Mouse (Mus musculus) forebrain, embryonic 11.5 days (tissue): Measurements from ENCODE around the gene Gm9970. TPM values are rescaled to one million over a fixed set of nuclear protein-coding genes. Genes with fewer than 3 reads are reported as not detected.
A peak's percentile ranks its signal among the peaks of the same experiment; 100 is the strongest.

Source experiments
- ATAC-seq: fragments of 200-750 bp; cut with Nextera tagmentation; replicated peaks from 2 replicates; pipeline ENCODE4 v1.8.0; 2017; ENCODE audit warnings: moderate TSS enrichment; ENCODE audit not compliant: low FRiP score
- DNase-seq: peaks from one replicate; pipeline ENCODE4 v3.0.0-alpha.2; 2017; ENCODE audit warnings: low spot score
- H3K27ac ChIP-seq: fragments of 300-500 bp; sonication (generic); 2 replicates; pipeline ENCODE4 v1.5.1; 2014; ENCODE audit warnings: low read depth, low read length
- H3K27me3 ChIP-seq: fragments of 300-500 bp; sonication (generic); 2 replicates; pipeline ENCODE4 v1.6.1; 2014; ENCODE audit warnings: mild to moderate bottlenecking, low read length, mixed read lengths; ENCODE audit not compliant: control insufficient read depth, insufficient read depth
- H3K36me3 ChIP-seq: fragments of 300-500 bp; sonication (generic); 2 replicates; pipeline ENCODE4 v1.6.1; 2014; ENCODE audit warnings: mild to moderate bottlenecking, low read length, moderate library complexity, mixed read lengths; ENCODE audit not compliant: control insufficient read depth, insufficient read depth
- H3K4me1 ChIP-seq: fragments of 300-500 bp; sonication (generic); replicated peaks from 2 replicates; pipeline ENCODE4 v1.6.1; 2014; ENCODE audit warnings: low read length, mixed read lengths; ENCODE audit not compliant: control insufficient read depth, insufficient read depth
- H3K4me2 ChIP-seq: fragments of 300-500 bp; sonication (generic); 2 replicates; pipeline ENCODE4 v1.6.1; 2014; ENCODE audit warnings: low read depth, mild to moderate bottlenecking, low read length, moderate library complexity, mixed read lengths; ENCODE audit not compliant: severe bottlenecking
- H3K4me3 ChIP-seq: fragments of 300-500 bp; sonication (generic); 2 replicates; pipeline ENCODE4 v1.5.1; 2014; ENCODE audit warnings: low read depth, low read length
- H3K9ac ChIP-seq: fragments of 300-500 bp; sonication (generic); 2 replicates; pipeline ENCODE4 v1.6.1; 2014; ENCODE audit warnings: low read length
- H3K9me3 ChIP-seq: fragments of 300-500 bp; sonication (generic); 2 replicates; pipeline ENCODE4 v1.6.1; 2016; ENCODE audit warnings: low read length, mixed read lengths; ENCODE audit not compliant: control insufficient read depth
- WGBS: fragments of 180-500 bp; shearing (Covaris S2); extraction: QIAGEN DNeasy Blood & Tissue Kit; methylation state at CpG from one replicate; pipeline ENCODE4 v1.1.7; 2014; 5-methylcytosine and 5-hydroxymethylcytosine counted together
- polyA plus RNA-seq: library from polyadenylated mRNA; unstranded; fragments of >200 nt; fragmentation: Nextera tagmentation; extraction: Ambion mirVana; gene quantifications from 2 replicates; pipeline ENCODE4 v1.2.1, GENCODE M21; 2014

Gm9970 gene
- polyA plus RNA-seq, 1 experiment from 2014 or later: not detected

- peaks cover 2% of the 10 kb centered on the region; the same call in 1 of the 2 replicates for H3K27me3 ChIP-seq
- peak within 1 kb of the TSS; percentile 18 for H3K4me3 ChIP-seq
- peaks cover 7% of the 10 kb centered on the region; the same call in 1 of the 2 replicates for H3K4me1 ChIP-seq
- H3K36me3 ChIP-seq: peaks cover 10% of the 10 kb centered on the region; the same call in 1 of the 2 replicates
- H3K27ac ChIP-seq: no peak within 1 kb of the TSS
- H3K9ac ChIP-seq: peak within 1 kb of the TSS; percentile 27; the same call in 1 of the 2 replicates
- H3K9me3 ChIP-seq: no peaks in the 10 kb centered on the region
- H3K4me2 ChIP-seq: peak within 1 kb of the TSS; percentile 49
- WGBS: 6% methylated on average over 43 of the region's 47 CpGs
- ATAC-seq: peak; percentile 46
- DNase-seq: peak; percentile 71
Observed at GRCm38 (mm10) chr5:31251541-31252101, 10.6 kb upstream of the Gm9970 start, which contains the start of gene Krtcap3. TSS of gene Krtcap3 (plus strand) at chr5:31251691.

GRCm38 (mm10) chr5:31250716-31251115 lies 9.7 kb upstream of the Gm9970 start:
- no peak for ATAC-seq
- 61% methylated on average over 4 of the region's 4 CpGs for WGBS
- H3K9ac ChIP-seq: no peak overlapping the region

GRCm38 (mm10) chr5:31242191-31242590 lies 1.2 kb upstream of the Gm9970 start:
- peaks cover 10% of the 10 kb centered on the region; the same call in 1 of the 2 replicates for H3K36me3 ChIP-seq
- H3K9me3 ChIP-seq: no peaks in the 10 kb centered on the region
- H3K27me3 ChIP-seq: no peaks in the 10 kb centered on the region
- no peak for ATAC-seq
- no peak for DNase-seq
- no peak overlapping the region for H3K27ac ChIP-seq
- 21% methylated on average over 10 of the region's 10 CpGs for WGBS
- peak overlapping the region; percentile 94 for H3K4me3 ChIP-seq
- H3K9ac ChIP-seq: peak overlapping the region; percentile 94; the same call in 1 of the 2 replicates
- peak overlapping the region; percentile 84 for H3K4me2 ChIP-seq
- H3K4me1 ChIP-seq: peaks cover 7% of the 10 kb centered on the region; the same call in 1 of the 2 replicates

More at GRCm38 (mm10) chr5:31250716-31251115, 9.7 kb upstream of the Gm9970 start:
- Histone ChIP-seq H3K36me3 (peaks cover 10% of the 10 kb centered on the region; the same call in 1 of the 2 replicates), H3K27me3 (peaks cover 2% of the 10 kb centered on the region; the same call in 1 of the 2 replicates), H3K4me3 (no peak overlapping the region), H3K4me2 (no peak overlapping the region), H3K4me1 (peaks cover 7% of the 10 kb centered on the region; the same call in 1 of the 2 replicates), H3K9me3 (no peaks in the 10 kb centered on the region), H3K27ac (no peak overlapping the region)
- no peak for DNase-seq

DNA sequence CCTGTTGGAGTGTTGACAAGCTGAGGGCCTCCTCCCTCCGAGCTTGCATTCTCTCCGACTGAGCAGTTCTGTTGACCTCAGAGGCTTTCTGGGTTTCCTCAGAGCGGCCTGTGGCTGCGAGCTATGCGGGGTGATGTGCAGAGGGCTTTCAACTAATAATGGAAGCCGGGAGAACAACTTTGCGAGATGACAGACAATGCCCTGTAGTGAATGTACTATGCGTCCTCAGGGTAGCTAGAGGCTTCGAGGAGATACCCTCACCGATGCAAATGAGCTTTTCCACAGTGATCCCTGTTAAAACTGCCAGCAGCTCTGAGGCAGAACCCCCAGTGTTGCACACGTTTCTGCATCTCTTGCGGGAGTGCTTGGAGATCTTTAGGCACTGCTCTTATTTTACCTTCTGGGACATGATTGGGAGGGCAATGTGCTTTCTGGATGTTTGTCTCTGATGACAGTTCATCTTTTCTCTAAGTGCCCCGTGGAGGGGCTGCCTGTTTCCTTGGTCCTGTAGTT lies 546 bp upstream of the Gm9970 start:
- DNase-seq (peak; percentile 60), ATAC-seq (no peak)
- peak overlapping the region; percentile 94 for H3K4me3 ChIP-seq
- H3K4me1 ChIP-seq: peaks cover 7% of the 10 kb centered on the region; the same call in 1 of the 2 replicates
- H3K36me3 ChIP-seq: peaks cover 10% of the 10 kb centered on the region; the same call in 1 of the 2 replicates
- H3K9ac ChIP-seq: peak overlapping the region; percentile 94
- WGBS: under 1% methylated on average over 13 of the region's 13 CpGs
- H3K27ac ChIP-seq: 0 out of 2 replicates have a peak overlapping the region, but pooled peaks have one; percentile 10
- no peaks in the 10 kb centered on the region for H3K27me3 ChIP-seq
- no peaks in the 10 kb centered on the region for H3K9me3 ChIP-seq
- peak overlapping the region; percentile 84 for H3K4me2 ChIP-seq

DNA sequence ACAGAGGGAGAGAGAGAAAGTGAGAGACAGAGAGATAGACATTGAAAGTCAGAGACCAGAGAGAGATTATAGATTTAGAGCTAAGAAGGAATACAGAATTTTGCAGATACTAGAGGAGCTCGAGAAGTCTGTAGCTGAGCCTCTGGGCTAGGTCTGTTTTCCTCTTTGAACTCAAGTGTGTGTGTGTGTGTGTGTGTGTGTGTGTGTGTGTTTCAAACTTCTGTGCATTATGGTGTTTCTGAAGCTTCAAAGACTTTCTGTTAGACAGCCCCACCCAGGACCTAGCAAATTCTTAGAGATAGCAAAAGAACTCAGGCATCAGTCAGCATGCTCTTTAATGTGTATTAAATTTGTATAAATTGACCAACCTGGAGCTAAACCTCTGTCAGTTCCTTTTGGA lies 14.4 kb downstream of the Gm9970 start:
- Histone ChIP-seq H3K4me2 (no peak overlapping the region), H3K27me3 (no peaks in the 10 kb centered on the region), H3K9me3 (no peaks in the 10 kb centered on the region), H3K9ac (no peak overlapping the region), H3K4me3 (no peak overlapping the region), H3K4me1 (no peaks in the 10 kb centered on the region), H3K27ac (no peak overlapping the region), H3K36me3 (no peaks in the 10 kb centered on the region)
- 86% methylated on average over 1 of the region's 1 CpGs for WGBS
- ATAC-seq (no peak), DNase-seq (no peak)

- ATAC-seq: no peak
- DNase-seq: no peak
- WGBS: 95% methylated on average over 9 of the region's 9 CpGs
- Histone ChIP-seq H3K4me3 (no peak overlapping the region), H3K27me3 (no peaks in the 10 kb centered on the region), H3K9me3 (no peaks in the 10 kb centered on the region), H3K27ac (no peak overlapping the region), H3K4me2 (no peak overlapping the region), H3K36me3 (no peaks in the 10 kb centered on the region), H3K4me1 (no peaks in the 10 kb centered on the region; the same call in 1 of the 2 replicates), H3K9ac (no peak overlapping the region)
Observed at GRCm38 (mm10) chr5:31222696-31223095, 18.3 kb downstream of the Gm9970 start.

DNA sequence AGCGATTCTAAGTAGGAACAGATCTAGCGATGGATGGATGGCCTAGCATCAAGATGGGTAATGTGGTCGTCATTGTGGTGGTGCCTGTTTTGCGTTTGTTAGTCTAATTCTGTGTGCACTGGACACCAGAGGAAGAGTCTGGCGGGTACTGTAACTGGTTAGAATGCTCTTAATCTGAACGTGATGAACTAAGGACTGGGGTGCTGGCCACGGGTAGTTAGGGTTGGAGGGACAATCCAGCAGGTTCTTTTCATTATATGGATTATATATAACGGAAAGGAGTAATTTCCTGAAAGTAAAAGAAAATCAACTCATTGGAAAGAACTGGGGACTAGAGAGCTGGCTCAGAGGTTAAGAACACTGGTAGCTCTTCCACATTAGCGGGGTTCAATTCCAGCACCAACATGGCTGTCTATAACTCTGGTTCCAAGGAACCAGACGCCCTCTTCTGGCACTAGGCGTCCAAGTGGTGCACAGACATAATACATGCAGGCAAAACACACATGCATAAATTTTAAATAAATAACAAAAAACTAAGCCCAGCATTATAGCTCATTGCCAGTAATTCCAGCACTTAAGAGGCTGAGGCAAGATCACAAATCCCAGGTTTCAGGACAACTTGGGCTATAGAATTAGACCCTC lies 19.6 kb downstream of the Gm9970 start:
- Histone ChIP-seq H3K27ac (peak overlapping the region; percentile 86), H3K4me3 (peak overlapping the region; percentile 95), H3K4me1 (no peaks in the 10 kb centered on the region; the same call in 1 of the 2 replicates), H3K27me3 (no peaks in the 10 kb centered on the region), H3K9me3 (no peaks in the 10 kb centered on the region), H3K36me3 (no peaks in the 10 kb centered on the region), H3K9ac (peak overlapping the region; percentile 92), H3K4me2 (peak overlapping the region; percentile 81)
- WGBS: 14% methylated on average over 11 of the region's 11 CpGs
- peak; percentile 73 for DNase-seq
- peak; percentile 12; the same call in 1 of the 2 replicates for ATAC-seq

- DNase-seq: peak; percentile 99
- H3K9me3 ChIP-seq: no peaks in the 10 kb centered on the region
- peak; percentile 96 for ATAC-seq
- H3K27me3 ChIP-seq: no peaks in the 10 kb centered on the region
- H3K4me3 ChIP-seq: peak within 1 kb of the TSS; percentile 95
- WGBS: under 1% methylated on average over 68 of the region's 70 CpGs
- H3K4me1 ChIP-seq: no peaks in the 10 kb centered on the region; the same call in 1 of the 2 replicates
- peak within 1 kb of the TSS; percentile 92 for H3K9ac ChIP-seq
- peak within 1 kb of the TSS; percentile 86 for H3K27ac ChIP-seq
- H3K36me3 ChIP-seq: no peaks in the 10 kb centered on the region
- peak within 1 kb of the TSS; percentile 81 for H3K4me2 ChIP-seq
Observed at GRCm38 (mm10) chr5:31220448-31221303, 20.4 kb downstream of the Gm9970 start, which contains the start of gene Ppm1g. TSS of gene Ppm1g (minus strand) at chr5:31220687.
